Mouse (Mus musculus) heart, postnatal 25 days (tissue): ENCODE measurements around the gene Dbn1. TPM values are rescaled to one million over a fixed set of nuclear protein-coding genes. Genes with fewer than 3 reads are reported as not detected.

Experiments
- DNase-seq: peaks from one replicate; pipeline ENCODE4 v3.0.0; 2022; ENCODE audit warnings: low spot score
- intact Hi-C: fragments of 180-260 bp; cut with DNase I; formaldehyde crosslinking; loops from one replicate; pipeline ENCODE4 v1.15.1; 2025
- total RNA-seq, 2 experiments: library from RNA; stranded (reverse); gene quantifications; 2 replicates each; pipeline ENCODE4 v1.2.3; 2021

The Dbn1 gene
- total RNA-seq, 2 experiments from 2014 or later = 10.6 to 10.8 TPM

GRCm38 (mm10) chr13:55512379-55513031 is 24.6 kb upstream of the Dbn1 start:
- intact Hi-C loops = loop anchor here (2.0 kb wide), 1 partner anchor 42 kb away; no protein-coding TSS in a partner anchor
- DNase-seq = peak; percentile 57

GRCm38 (mm10) chr13:55511492-55511861 is 23.6 kb upstream of the Dbn1 start:
- intact Hi-C loops = no loop called here
- no peak for DNase-seq

- peak; percentile 92 for DNase-seq
- intact Hi-C loops = no loop called here
Observed at GRCm38 (mm10) chr13:55510668-55511491, 23.0 kb upstream of the Dbn1 start.

DNA sequence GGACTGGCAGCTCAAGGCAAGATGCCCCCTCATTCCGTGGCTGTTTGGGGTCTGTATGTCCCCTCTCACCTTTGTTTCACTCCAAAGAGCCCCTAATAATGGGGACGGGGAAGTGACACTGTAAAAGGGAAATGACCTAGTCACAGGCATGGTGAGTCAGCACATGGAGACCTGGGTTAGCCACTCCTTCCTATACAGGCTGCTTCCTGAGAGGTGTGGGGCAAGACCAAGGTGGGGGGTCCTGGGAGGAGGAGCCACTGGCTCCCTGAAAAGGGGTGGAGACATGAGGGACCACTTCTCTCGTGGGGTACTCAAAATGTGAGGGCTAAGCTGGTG is 22.4 kb upstream of the Dbn1 start:
- intact Hi-C loops = no loop called here
- DNase-seq = no peak

- no peak for DNase-seq
Observed at GRCm38 (mm10) chr13:55508531-55508930, 20.6 kb upstream of the Dbn1 start.

DNA sequence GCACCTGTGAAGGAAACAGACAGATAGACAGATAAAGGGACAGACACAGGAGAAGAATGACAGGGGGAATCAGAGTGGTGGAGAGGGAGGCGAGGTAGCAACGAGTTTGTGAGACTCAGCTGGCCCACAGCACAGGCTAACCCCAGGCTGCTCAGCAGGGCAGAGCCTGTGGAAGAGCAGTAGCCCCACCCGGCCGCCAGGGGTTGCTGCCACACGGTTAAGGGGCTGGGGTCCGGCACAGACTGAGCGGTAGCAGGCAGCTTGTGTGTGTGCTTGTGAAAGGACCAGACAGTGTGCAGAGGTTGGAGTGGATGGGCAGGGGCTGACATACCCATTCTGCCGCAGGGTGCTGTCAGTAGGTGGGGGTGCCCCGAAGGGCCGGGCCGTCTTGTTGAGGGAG is 20.0 kb upstream of the Dbn1 start:
- DNase-seq = no peak
- intact Hi-C loops = no loop called here

More at GRCm38 (mm10) chr13:55508531-55508930, 20.6 kb upstream of the Dbn1 start:
- intact Hi-C loops = no loop called here

- DNase-seq = no peak
- intact Hi-C loops = no loop called here
Observed at GRCm38 (mm10) chr13:55506697-55507096, 18.8 kb upstream of the Dbn1 start.

- DNase-seq = no peak
- intact Hi-C loops = no loop called here
Observed at GRCm38 (mm10) chr13:55505810-55506209, 17.9 kb upstream of the Dbn1 start.

DNA sequence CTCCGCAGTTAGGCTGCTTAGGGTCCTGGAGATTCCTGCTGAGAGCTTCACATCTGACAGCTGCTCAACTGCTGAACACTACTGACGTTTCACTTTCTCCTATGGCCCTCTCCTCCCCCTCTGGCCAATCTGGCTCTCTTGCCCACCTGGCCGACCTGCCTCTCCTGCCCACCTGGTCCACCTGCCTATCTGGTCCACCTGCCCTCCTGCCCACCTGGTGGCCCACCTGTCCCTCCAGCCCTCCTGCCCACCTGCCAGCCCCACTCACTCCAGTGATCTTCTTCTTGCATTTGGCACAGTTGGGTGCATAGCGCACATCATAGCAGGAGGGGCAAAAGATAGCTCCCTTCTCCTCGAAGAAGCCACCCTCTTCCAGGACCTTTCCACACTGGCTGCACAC is 16.5 kb upstream of the Dbn1 start:
- no peak for DNase-seq
- intact Hi-C loops = no loop called here

GRCm38 (mm10) chr13:55502405-55502804 is 14.5 kb upstream of the Dbn1 start:
- intact Hi-C loops = no loop called here
- no peak for DNase-seq

- DNase-seq = no peak
- intact Hi-C loops = no loop called here
Observed at GRCm38 (mm10) chr13:55500575-55500974, 12.7 kb upstream of the Dbn1 start.

DNA sequence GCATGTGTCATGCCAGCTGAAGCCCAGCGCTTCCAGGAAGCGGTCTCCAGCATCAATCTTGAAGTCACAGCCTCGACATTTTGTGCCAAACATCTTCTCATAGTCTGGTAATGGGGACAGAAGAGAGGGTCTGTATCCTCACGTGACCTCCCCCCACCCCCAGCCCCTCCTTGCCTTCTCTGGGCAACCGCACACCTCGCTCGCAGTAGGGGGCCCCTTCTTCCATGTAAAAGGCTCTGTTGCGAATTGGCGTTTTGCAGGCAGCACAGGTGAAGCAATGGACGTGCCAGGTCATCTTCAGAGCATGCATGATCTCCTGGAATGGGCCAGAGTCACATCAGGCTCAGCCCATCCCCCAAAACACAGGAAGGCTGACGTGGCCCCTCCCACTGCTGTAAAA is 11.0 kb upstream of the Dbn1 start:
- no peak for DNase-seq
- intact Hi-C loops = no loop called here

DNA sequence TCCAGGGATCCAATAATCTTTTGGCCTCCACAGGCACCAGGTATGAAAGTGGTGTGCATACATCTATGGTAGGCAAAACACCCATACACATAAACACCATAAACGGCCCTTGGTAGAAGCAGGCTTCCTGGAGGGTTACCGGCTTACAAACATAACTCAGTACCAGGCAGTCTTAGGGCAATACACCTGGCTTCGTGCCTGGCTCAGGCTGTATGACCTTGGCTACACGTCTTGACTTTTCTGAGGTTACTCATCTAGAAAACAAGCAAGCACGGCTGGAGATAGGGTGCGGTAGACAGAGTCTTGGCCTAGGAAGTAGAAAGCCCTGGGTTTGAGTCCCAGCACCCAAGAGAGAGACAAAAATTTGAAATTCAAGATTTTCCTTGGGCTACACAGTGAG is 8.8 kb upstream of the Dbn1 start:
- intact Hi-C loops = no loop called here
- no peak for DNase-seq

DNA sequence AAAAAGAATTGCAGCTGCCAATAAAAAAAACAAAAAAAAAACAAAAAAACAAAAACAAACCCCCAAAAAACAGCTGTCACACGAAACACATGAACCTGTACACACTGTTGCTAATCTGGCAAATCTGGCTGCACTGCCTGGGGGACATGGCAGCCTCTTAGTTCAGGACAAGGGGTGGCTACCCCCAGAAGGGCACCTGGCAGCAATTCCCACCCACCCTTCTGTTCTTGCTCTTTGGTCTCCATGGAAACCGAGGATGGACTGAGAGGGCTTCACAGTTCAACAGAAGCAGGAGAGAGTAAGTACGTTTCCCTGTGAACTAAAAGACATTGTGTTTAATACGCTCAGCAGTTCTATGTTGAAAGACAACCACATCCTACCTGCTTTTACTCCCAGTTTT is 7.8 kb upstream of the Dbn1 start:
- DNase-seq = no peak
- intact Hi-C loops = no loop called here

DNA sequence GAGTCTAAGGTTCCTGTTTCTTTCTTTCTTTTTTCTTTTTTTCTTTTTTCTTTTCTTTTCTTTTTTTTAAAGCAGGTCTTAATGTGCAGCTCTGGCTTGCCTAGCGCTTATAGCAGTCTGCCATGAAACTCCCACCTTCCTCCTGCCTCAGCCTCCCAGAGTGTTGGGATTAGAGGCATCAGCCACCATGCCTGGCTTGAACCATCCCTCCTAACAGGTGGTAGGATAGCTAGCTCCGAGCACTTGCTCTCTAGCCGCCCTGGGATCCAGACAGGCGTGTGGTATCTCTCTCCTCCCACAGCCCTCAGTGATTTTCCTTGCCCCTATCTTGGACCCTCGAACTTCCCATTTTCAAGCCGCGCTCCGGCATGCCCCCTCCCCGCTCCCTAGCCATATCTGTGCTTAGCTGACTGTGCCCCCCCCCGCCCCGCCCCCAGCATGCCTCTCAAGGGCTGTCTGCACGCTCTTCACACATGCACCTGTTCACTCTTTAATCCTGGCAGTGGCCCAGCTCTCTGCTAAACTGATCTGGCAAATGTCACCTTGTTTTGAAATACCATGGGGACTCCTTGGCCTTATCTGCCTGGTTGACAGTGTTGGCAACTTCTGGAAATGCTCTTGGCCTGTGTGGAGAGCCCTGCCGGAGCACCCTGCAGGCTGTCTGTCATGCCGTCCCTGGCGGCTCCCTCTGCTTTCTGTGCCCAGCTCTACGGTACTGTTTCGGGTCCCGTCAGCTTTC is 7.1 kb upstream of the Dbn1 start:
- intact Hi-C loops = no loop called here
- DNase-seq = peak; percentile 44

- no peak for DNase-seq
- intact Hi-C loops = no loop called here
Observed at GRCm38 (mm10) chr13:55494257-55494656, 6.3 kb upstream of the Dbn1 start.

GRCm38 (mm10) chr13:55486916-55487577 is 864 bp downstream of the Dbn1 start:
- intact Hi-C loops = no loop called here
- no peak for DNase-seq

GRCm38 (mm10) chr13:55486029-55486794 is 1.7 kb downstream of the Dbn1 start:
- no peak for DNase-seq

GRCm38 (mm10) chr13:55484520-55485088 is 3.3 kb downstream of the Dbn1 start:
- intact Hi-C loops = no loop called here
- DNase-seq = no peak

More at GRCm38 (mm10) chr13:55486029-55486794, 1.7 kb downstream of the Dbn1 start:
- intact Hi-C loops = no loop called here
